Mouse (Mus musculus) midbrain, embryonic 13.5 days (tissue): ENCODE results near the gene Dad1. TPM values are rescaled to one million over a fixed set of nuclear protein-coding genes. Genes with fewer than 3 reads are reported as not detected.

Experiments used
- ATAC-seq: fragments of 200-750 bp; cut with Nextera tagmentation; 2 replicates; pipeline ENCODE4 v1.8.0; 2017; ENCODE audit warnings: mild to moderate bottlenecking, moderate TSS enrichment, moderate library complexity
- H3K27ac ChIP-seq: fragments of 300-500 bp; sonication (generic); 2 replicates; pipeline ENCODE4 v1.5.1; 2015; ENCODE audit warnings: inconsistent platforms, mild to moderate bottlenecking, moderate library complexity
- H3K27me3 ChIP-seq: fragments of 300-500 bp; sonication (generic); 2 replicates; pipeline ENCODE4 v1.6.1; 2015; ENCODE audit warnings: mild to moderate bottlenecking, inconsistent platforms
- H3K36me3 ChIP-seq: fragments of 300-500 bp; sonication (generic); 2 replicates; pipeline ENCODE4 v1.6.1; 2015; ENCODE audit warnings: mild to moderate bottlenecking, inconsistent platforms
- H3K4me1 ChIP-seq: fragments of 300-500 bp; sonication (generic); replicated peaks from 2 replicates; pipeline ENCODE4 v1.6.1; 2015; ENCODE audit warnings: inconsistent platforms
- H3K4me2 ChIP-seq: fragments of 300-500 bp; sonication (generic); replicated peaks from 2 replicates; pipeline ENCODE4 v1.6.1; 2015; ENCODE audit warnings: moderate library complexity, mild to moderate bottlenecking, inconsistent platforms
- H3K4me3 ChIP-seq: fragments of 300-500 bp; sonication (generic); replicated peaks from 2 replicates; pipeline ENCODE4 v1.5.1; 2015; ENCODE audit warnings: mild to moderate bottlenecking, inconsistent platforms
- H3K9ac ChIP-seq: fragments of 300-500 bp; sonication (generic); replicated peaks from 2 replicates; pipeline ENCODE4 v1.6.1; 2015; ENCODE audit warnings: mild to moderate bottlenecking, inconsistent platforms
- H3K9me3 ChIP-seq: fragments of 300-500 bp; sonication (generic); 2 replicates; pipeline ENCODE4 v1.6.1; 2016; ENCODE audit warnings: mild to moderate bottlenecking, inconsistent platforms
- WGBS: fragments of 180-500 bp; shearing (Covaris S2); methylation state at CpG from one replicate; pipeline ENCODE4 v1.1.7; 2015; 5-methylcytosine and 5-hydroxymethylcytosine counted together
- polyA plus RNA-seq: library from polyadenylated mRNA; unstranded; fragments of >200 nt; fragmentation: Nextera tagmentation; extraction: Ambion mirVana; gene quantifications from 2 replicates; pipeline ENCODE4 v1.2.1, GENCODE M21; 2015

The Dad1 gene
- polyA plus RNA-seq, 1 experiment from 2014 or later = 300 TPM

DNA sequence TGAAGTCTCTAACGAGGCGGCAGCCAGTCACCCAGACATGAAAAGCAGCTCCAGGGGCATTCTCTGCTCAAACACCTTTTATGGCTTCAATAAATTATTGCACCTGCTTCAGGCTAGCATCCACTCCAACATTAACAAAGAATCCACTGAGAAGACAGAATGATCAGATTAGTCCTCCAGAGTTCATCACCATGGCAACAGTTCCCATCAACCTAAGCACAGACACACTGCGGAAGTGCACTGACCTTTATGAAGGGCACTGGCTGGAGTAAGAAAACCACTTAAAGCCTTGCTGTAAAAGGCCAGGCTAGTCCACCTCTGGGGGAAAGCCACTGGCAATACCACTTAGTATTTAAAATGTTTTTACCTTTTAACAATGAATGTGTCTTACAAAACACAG, 9.7 kb downstream of the Dad1 start:
- ATAC-seq = peak; percentile 76
- Histone ChIP-seq H3K4me1 (peaks cover 22% of the 10 kb centered on the region), H3K27me3 (no peaks in the 10 kb centered on the region), H3K4me2 (no peak overlapping the region), H3K9me3 (no peaks in the 10 kb centered on the region), H3K4me3 (no peak overlapping the region), H3K36me3 (peaks cover 61% of the 10 kb centered on the region), H3K27ac (peak overlapping the region; percentile 77), H3K9ac (no peak overlapping the region)
- 46% methylated on average over 3 of the region's 3 CpGs for WGBS

- Histone ChIP-seq H3K9ac (no peak overlapping the region), H3K36me3 (peaks cover 33% of the 10 kb centered on the region), H3K4me2 (no peak overlapping the region), H3K9me3 (no peaks in the 10 kb centered on the region), H3K27ac (no peak overlapping the region), H3K4me3 (no peak overlapping the region), H3K4me1 (peaks cover 19% of the 10 kb centered on the region), H3K27me3 (no peaks in the 10 kb centered on the region)
- 77% methylated on average over 5 of the region's 5 CpGs for WGBS
- no peak for ATAC-seq
These were observed 13.4 kb downstream of the Dad1 start for GRCm38 (mm10) chr14:54240542-54240941.

DNA sequence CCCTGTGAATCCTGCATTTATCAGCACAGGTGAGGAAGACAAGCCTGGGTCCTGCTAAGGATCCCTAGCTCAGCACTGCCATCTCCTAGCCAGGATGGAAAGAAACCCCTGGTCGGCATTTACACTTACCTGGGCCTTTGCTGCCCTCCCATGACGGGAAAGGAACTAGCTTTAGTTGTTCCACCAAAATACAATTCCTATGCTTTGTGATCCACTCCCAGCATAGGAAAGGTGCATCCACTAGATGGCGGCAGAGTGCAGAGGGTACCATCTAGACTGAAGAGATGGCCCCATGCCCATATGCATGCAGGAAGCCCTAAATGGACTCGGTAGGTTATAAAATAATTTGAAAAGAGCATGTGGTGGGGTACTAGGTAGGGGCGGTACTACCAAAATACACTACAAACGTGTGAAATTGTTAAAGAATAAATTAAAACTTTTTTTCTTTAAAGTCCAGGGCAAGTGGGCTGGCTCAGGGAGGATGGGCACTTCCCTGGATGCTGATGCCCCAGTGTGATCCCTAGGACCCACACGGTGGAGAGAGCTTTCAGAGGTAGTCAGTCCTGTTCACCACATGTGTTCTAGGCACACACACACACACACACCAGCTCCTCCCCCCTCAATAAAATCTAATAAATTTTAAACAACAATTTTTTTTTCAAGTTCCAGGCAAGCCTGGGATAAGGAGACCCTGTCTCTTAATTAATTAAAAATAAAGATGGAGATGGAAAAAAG, 14.7 kb downstream of the Dad1 start:
- ATAC-seq = peak; percentile 71
- Histone ChIP-seq H3K9me3 (no peaks in the 10 kb centered on the region), H3K9ac (no peak overlapping the region), H3K4me3 (no peak overlapping the region), H3K4me1 (peaks cover 12% of the 10 kb centered on the region), H3K36me3 (peaks cover 41% of the 10 kb centered on the region), H3K4me2 (no peak overlapping the region), H3K27ac (0 out of 2 replicates have a peak overlapping the region, but pooled peaks have one; percentile 14), H3K27me3 (no peaks in the 10 kb centered on the region)
- WGBS = 21% methylated on average over 7 of the region's 7 CpGs

DNA sequence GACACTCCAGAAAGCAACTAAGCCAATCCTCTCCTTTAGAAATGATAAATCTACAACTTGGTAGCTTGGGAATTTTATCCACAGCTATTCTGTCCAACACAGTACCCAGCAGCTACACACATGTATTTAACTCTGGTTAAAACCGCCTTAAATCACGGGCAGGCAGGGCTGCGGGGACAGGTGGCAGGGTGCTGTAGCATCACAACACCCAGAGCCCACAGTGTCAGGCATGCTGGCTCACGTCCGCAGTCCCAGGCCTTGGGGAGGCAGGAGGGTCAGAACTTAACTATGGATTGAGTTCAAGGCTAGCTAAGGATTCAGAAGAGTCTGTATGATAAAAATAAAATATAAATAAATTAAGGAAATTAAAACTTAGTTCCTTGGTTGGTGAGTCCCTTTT, 17.0 kb downstream of the Dad1 start:
- no peak for ATAC-seq
- no peaks in the 10 kb centered on the region for H3K27me3 ChIP-seq
- peaks cover 16% of the 10 kb centered on the region for H3K4me1 ChIP-seq
- WGBS = 95% methylated on average over 5 of the region's 5 CpGs
- no peak overlapping the region for H3K4me3 ChIP-seq
- peaks cover 29% of the 10 kb centered on the region for H3K36me3 ChIP-seq
- no peak overlapping the region for H3K4me2 ChIP-seq
- no peaks in the 10 kb centered on the region for H3K9me3 ChIP-seq
- no peak overlapping the region for H3K27ac ChIP-seq
- H3K9ac ChIP-seq = no peak overlapping the region

DNA sequence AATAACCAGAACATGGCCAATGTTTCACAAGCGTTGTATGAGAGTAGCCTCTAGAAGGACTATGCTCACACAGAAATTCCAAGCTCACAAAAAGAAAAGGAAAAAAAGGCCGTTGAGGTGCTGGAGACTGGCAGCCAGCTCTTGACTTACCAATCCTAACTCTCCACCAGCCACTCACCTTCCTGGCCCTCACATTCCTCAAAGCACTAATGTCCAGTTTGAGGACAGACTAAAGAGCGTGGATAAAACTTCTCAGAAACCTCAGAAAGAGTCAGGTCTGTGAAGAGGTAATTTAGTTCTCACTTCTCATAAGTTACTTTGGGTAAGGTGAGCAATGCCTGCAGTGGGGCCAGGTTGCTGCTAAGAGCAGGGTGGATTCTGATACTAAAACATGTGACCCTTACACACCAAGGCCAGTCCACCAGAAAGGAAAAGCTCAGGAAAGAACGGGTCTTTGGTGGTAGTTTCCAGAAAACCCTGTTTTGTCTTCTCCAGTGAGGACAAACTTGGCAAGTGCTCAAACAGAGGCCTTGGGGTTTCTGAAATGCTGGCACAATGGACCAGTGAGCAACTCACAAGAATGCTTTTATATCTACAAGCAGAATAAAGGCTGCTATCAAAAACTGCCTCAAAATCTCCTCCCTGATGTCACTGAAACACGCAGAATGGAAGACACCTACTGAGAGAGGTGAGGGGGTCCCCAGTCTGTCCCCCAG, 17.9 kb downstream of the Dad1 start:
- Histone ChIP-seq H3K27me3 (no peaks in the 10 kb centered on the region), H3K4me1 (peaks cover 22% of the 10 kb centered on the region), H3K9ac (no peak overlapping the region), H3K36me3 (peaks cover 20% of the 10 kb centered on the region), H3K9me3 (no peaks in the 10 kb centered on the region), H3K4me3 (no peak overlapping the region), H3K27ac (no peak overlapping the region), H3K4me2 (no peak overlapping the region)
- 84% methylated on average over 5 of the region's 5 CpGs for WGBS
- no peak for ATAC-seq

DNA sequence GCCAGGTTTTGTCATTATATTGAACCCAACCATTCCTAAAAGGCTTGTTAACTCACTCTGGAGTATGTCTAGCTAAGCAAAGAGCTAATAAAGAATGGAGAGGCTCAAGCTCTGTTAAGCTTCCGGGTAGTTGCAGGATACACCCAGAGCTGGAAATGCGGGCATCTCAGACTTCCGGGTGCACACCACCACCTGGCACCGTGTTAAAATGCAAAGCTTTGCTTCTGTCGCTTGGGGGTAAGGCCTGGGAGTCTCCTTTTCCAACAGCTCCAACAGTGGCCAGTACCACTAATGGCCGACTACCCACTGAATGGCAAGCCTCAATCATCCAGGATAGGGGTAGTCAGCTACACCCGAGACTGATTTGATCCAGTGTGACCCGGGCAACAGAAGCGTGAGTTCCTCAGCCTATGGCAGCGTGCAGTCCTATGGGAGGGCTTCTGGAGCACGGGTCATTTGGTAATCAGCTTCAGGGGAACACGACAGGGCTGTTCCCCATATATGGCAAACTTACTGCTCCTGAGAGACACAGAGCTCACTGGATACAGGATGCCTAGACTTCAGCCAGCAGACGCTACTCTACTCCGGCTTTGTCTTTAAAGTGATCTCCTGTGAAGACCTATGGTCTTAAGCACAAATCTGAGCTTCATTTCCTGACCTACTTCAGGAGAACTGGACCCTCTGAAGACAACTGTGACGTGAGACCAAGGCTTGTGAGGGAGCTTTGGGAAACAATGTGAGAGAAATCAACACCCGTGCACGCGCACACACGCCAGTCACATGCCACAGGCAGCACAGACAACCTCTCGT, 19.5 kb downstream of the Dad1 start:
- no peak for ATAC-seq
- Histone ChIP-seq H3K36me3 (peaks cover 14% of the 10 kb centered on the region), H3K27ac (no peak overlapping the region), H3K4me1 (peaks cover 27% of the 10 kb centered on the region), H3K9ac (0 out of 2 replicates have a peak overlapping the region, but pooled peaks have one; percentile 5), H3K9me3 (no peaks in the 10 kb centered on the region), H3K27me3 (no peaks in the 10 kb centered on the region), H3K4me3 (no peak overlapping the region), H3K4me2 (no peak overlapping the region)
- WGBS = 79% methylated on average over 20 of the region's 20 CpGs

- Histone ChIP-seq H3K9ac (0 out of 2 replicates have a peak overlapping the region, but pooled peaks have one; percentile 10), H3K4me2 (no peak overlapping the region), H3K9me3 (no peaks in the 10 kb centered on the region), H3K36me3 (peaks cover 14% of the 10 kb centered on the region), H3K4me3 (no peak overlapping the region), H3K27ac (peak overlapping the region; percentile 62; the same call in 1 of the 2 replicates), H3K27me3 (no peaks in the 10 kb centered on the region), H3K4me1 (peaks cover 35% of the 10 kb centered on the region)
- WGBS = 82% methylated on average over 16 of the region's 16 CpGs
- ATAC-seq = no peak
These were observed 20.3 kb downstream of the Dad1 start for GRCm38 (mm10) chr14:54233559-54234143.

- H3K27ac ChIP-seq = peak overlapping the region; percentile 62; the same call in 1 of the 2 replicates
- peaks cover 14% of the 10 kb centered on the region for H3K36me3 ChIP-seq
- H3K9me3 ChIP-seq = no peaks in the 10 kb centered on the region
- H3K4me1 ChIP-seq = peaks cover 42% of the 10 kb centered on the region
- no peaks in the 10 kb centered on the region for H3K27me3 ChIP-seq
- no peak overlapping the region for H3K4me2 ChIP-seq
- 0 out of 2 replicates have a peak overlapping the region, but pooled peaks have one; percentile 10 for H3K9ac ChIP-seq
- 61% methylated on average over 9 of the region's 9 CpGs for WGBS
- ATAC-seq = no peak
- no peak overlapping the region for H3K4me3 ChIP-seq
These were observed 20.9 kb downstream of the Dad1 start for GRCm38 (mm10) chr14:54232811-54233558.

GRCm38 (mm10) chr14:54232143-54232542, 21.8 kb downstream of the Dad1 start:
- H3K9ac ChIP-seq = no peak overlapping the region
- no peak overlapping the region for H3K4me2 ChIP-seq
- peak; percentile 32; the same call in 1 of the 2 replicates for ATAC-seq
- no peaks in the 10 kb centered on the region; the same call in 1 of the 2 replicates for H3K27me3 ChIP-seq
- peak overlapping the region; percentile 58 for H3K27ac ChIP-seq
- H3K9me3 ChIP-seq = no peaks in the 10 kb centered on the region
- H3K4me3 ChIP-seq = no peak overlapping the region
- peaks cover 42% of the 10 kb centered on the region for H3K4me1 ChIP-seq
- peaks cover 14% of the 10 kb centered on the region for H3K36me3 ChIP-seq
- 57% methylated on average over 9 of the region's 9 CpGs for WGBS

DNA sequence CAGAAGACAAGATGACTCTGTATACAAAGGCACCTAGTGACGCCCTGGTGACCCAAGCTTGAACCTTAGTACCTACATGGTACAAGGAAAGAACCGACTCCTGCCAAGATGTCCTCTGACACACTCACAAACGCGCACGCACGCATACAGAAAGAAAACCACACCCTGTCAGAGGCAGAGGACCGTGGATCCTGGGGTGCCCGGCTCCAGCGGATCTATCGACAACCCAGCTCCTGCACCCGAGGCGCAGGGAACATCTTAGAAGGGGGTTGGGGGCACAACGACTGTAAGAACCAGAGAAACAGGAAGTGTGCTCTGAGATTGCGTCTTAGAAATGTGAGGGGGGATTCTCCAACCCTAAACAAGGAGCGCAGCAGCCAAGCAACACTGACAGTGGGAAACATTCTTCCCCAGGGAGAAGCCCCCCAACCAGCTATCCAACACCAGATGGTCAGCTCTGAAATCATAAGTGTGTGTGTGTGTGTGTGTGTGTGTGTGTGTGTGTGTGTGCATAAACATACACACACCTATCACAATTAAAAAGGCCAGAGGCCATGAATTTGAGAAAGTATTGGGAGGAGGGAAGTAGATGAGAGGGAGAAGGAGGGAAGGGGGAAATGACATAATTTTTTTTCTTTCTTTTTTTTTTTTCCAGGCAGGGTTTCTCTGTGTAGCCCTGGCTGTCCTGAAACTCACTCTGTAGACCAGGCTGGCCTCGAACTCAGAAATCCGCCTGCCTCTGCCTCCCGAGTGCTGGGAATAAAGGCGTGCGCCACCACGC, 22.5 kb downstream of the Dad1 start:
- ATAC-seq = no peak
- Histone ChIP-seq H3K27me3 (no peaks in the 10 kb centered on the region; the same call in 1 of the 2 replicates), H3K4me3 (no peak overlapping the region), H3K9ac (no peak overlapping the region), H3K4me2 (no peak overlapping the region), H3K4me1 (peaks cover 40% of the 10 kb centered on the region), H3K36me3 (peaks cover 14% of the 10 kb centered on the region), H3K9me3 (no peaks in the 10 kb centered on the region), H3K27ac (peak overlapping the region; percentile 58)
- WGBS = 90% methylated on average over 21 of the region's 21 CpGs
